Mouse (Mus musculus): Measurements from ENCODE around the gene Tamm41. TPM values are rescaled to one million over a fixed set of nuclear protein-coding genes. Genes with fewer than 3 reads are reported as not detected.

The Tamm41 gene
- polyA plus RNA-seq (2012; rRNA removed) = 13.1 and 24.5 TPM in 2 replicates

DNA sequence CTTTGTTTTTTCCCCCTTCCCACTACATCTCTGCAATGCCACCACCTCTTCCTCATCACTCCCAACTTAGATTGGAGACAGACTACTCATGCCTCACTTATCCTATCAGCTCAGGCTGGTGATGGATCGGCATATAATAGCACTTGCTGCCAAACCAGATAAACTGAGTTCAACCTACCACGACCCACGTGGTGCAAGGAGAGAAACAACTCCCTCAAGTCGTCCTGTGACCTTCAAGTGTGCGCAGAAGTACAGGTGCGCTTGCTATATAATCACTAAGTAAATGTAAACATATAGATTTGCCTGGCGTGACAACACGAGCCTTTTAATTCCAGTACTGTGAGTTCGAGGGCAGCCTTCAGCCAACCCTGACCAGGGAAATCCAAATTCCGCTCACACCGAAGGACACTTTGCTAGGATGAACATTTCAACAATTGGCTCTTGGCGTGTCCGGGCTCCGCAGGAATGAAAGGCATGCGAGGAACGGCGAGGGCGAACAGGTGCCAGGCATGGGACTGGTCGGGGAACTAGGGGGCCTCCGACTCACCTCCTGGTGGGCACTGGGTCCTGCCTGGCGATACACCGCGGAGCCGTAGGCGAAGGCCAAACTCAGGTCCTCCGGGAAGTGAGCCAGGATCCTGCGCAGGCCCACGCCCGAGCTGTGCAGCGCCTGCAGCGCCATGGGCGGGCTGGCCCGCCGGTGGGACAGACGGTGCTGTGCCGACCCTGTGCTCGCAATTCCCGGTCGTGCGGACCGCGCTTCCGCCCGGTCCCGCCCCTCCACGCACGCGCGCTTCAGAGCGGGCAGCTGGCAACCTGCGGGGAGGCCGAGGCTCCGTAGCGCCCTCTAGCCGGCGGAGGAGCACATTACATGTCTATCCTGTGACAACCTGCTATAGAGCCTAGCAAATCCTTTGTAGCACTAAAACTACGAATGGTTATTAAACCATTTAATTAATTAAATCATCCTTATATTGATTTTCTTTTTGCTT, at the start of gene Tamm41:
Tamm41 (minus strand) TSS at position 774 of the 992 bp plus-strand sequence.

DNA sequence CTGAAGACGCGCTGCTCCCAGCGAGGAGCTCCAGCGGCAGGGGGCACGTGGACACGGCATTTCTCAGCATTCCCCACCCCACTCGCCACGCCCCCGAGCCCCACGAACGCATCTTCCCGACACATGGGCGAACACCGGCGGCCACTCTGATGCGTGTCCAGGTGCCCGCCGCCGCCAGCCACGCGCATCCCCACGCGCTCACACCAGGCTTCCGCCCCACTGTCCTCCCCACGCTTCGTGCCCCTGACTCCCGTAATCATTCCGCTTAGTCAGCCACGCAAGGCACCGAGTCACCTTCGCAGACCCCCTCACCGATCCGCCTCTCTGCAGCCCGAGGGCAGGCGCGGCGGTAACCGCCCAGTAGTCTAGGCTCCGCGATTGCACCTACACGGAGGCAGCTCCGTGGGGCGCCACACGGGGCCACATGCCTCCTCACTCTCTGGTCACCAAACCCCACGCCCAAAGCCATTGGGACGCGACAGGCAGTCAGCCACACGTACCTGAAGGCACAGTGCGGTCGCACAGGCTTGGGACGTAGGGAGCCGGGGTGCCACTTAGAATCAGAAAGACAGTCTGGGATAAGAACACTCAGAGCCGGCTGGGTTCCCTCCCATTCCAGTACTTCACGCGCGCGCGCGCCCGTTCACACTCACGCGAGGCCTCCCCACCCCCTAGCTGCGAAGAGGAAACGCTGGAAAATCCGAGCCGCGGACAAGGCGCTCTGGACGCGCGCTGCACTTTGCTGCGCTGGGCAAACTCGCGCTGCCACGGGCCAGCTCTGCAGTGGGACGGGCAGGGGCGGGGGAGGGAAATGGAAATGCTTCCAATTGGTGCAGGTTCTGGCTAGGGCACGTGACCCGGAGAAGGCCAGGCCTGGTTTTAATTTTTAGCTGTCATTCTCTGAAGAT, 68.2 kb downstream of the Tamm41 start, which contains the start of gene Vgll4:
Vgll4 (minus strand) TSS at position 782 of the 908 bp plus-strand sequence.

Other genes starting within 250 kb of the Tamm41 start
- 22.6 and 25.5 TPM in 2 replicates for gene Vgll4, start 67.9 kb downstream of the Tamm41 start, polyA plus RNA-seq (2012; rRNA removed)
- 3.0 and 4.9 TPM in 2 replicates for gene Syn2, start 97.0 kb upstream of the Tamm41 start, polyA plus RNA-seq (2012; rRNA removed)
- not detected in 2 replicates for gene Gm17482, start 189.5 kb upstream of the Tamm41 start, polyA plus RNA-seq (2012; rRNA removed)
- 2.1 and 3.6 TPM in 2 replicates for gene Timp4, start 214.3 kb upstream of the Tamm41 start, polyA plus RNA-seq (2012; rRNA removed)